9 mouse cellular contexts compared by ENCODE assay signal in the genomic region with DNA sequence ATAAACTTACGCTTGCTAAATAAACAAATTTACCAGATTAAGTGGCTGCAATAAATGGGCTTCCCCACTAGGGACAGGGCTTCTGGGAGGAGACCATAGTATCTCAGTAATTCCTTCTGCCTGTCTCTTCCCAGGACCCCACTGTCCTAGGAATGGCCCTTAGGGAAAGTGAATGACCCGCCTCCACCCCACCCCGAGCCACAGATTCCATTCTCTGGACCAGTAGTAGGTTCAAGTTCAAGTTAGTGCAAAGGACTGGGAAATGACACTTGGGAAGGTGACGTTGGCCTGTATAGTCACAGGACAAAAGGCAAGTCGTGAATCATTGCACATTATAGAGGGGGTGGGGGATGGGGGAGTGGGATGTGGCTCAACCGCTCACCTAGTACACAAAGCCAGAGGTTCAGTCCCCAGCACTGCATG. TPM values are rescaled to one million over a fixed set of nuclear protein-coding genes. Genes with fewer than 3 reads are reported as not detected.
DNase-seq lines count a peak whose midpoint lies in the region; ATAC-seq and TF ChIP-seq lines count a peak whose summit lies in the region.
"Had no signal": no experiment of that assay in that cellular context is flagged by ENCODE, and none has a peak within 500 bp of the region (broad histone marks: within the 10 kb centered on the region; RNA-seq: fewer than 3 reads in every experiment).

No protein-coding gene starts in this region.

- TF ChIP-seq CTCF in left cerebral cortex, adult 2 months (IDR thresholded peaks at IDR 0.05): peak; percentile 31

- H3K27me3 ChIP-seq in hindbrain, embryonic 14.5 days (ENCODE audit: control insufficient read depth, insufficient read depth, low read length): 0 out of 2 replicates have a peak, but pooled peaks cover 4% of the 10 kb centered on the region
- no peaks in the 10 kb centered on the region for H3K27me3 ChIP-seq in megakaryocyte, embryonic 14.5 days (replicated peaks)
- H3K27me3 ChIP-seq: forebrain, embryonic 15.5 days had no signal

- no peak overlapping the region for H3K4me3 ChIP-seq in left cerebral cortex, adult 2 months
- H3K4me3 ChIP-seq in hindbrain, embryonic 14.5 days (replicated peaks; ENCODE audit: low read length): no peak overlapping the region
- peak overlapping the region; percentile 87 for H3K4me3 ChIP-seq in megakaryocyte, embryonic 14.5 days (replicated peaks)
- H3K4me3 ChIP-seq: forebrain, embryonic 15.5 days had no signal

- intact Hi-C loops in left cerebral cortex, adult 2 months (cut with DNase I): no loop called here
- intact Hi-C loops in left cerebral cortex, postnatal 36 days (cut with DNase I): loop anchor here (5.0 kb wide), 1 partner anchor 217 kb away; no protein-coding TSS in a partner anchor

- H3K4me1 ChIP-seq in hindbrain, embryonic 14.5 days (replicated peaks; ENCODE audit: control insufficient read depth, insufficient read depth, low read length): peaks cover 11% of the 10 kb centered on the region
- peaks cover 82% of the 10 kb centered on the region for H3K4me1 ChIP-seq in megakaryocyte, embryonic 14.5 days

- WGBS in hindbrain, embryonic 14.5 days: 37% methylated on average over 6 of the region's 6 CpGs

- no peak overlapping the region for H3K27ac ChIP-seq in left cerebral cortex, adult 2 months
- H3K27ac ChIP-seq in hindbrain, embryonic 14.5 days: no peak overlapping the region
- H3K27ac ChIP-seq: forebrain, embryonic 15.5 days had no signal

- H3K4me2 ChIP-seq in hindbrain, embryonic 14.5 days (replicated peaks): 0 out of 2 replicates have a peak overlapping the region, but pooled peaks have one; percentile 37
- H3K4me2 ChIP-seq: forebrain, embryonic 15.5 days had no signal

- no peaks in the 10 kb centered on the region for H3K36me3 ChIP-seq in hindbrain, embryonic 14.5 days (replicated peaks; ENCODE audit: control insufficient read depth, insufficient read depth)
- no peaks in the 10 kb centered on the region for H3K36me3 ChIP-seq in megakaryocyte, embryonic 14.5 days (replicated peaks; ENCODE audit: low read length)
- H3K36me3 ChIP-seq: forebrain, embryonic 15.5 days had no signal

- DNase-seq in embryo, embryonic 11 days: peak; percentile 42
- DNase-seq in embryo, embryonic 10 days (ENCODE audit: low spot score): no peak
- no peak for DNase-seq in left cerebral cortex, adult 2 months (ENCODE audit: extremely low spot score in 1 of 2, low spot score in 2 of 2)
- DNase-seq in left cerebral cortex, postnatal 36 days (ENCODE audit: low spot score in 2 of 2): no peak
- no peak for DNase-seq in hindbrain, embryonic 14.5 days (ENCODE audit: low spot score)
- no peak for DNase-seq in layer of hippocampus, postnatal 36 days
- DNase-seq in urinary bladder, postnatal 36 days (ENCODE audit: low spot score in 2 of 2): no peak

- no peak for ATAC-seq in hindbrain, embryonic 14.5 days (ENCODE audit: low FRiP score)
- ATAC-seq: forebrain, embryonic 15.5 days had no signal

- no peaks in the 10 kb centered on the region for H3K9me3 ChIP-seq in hindbrain, embryonic 14.5 days (ENCODE audit: control insufficient read depth, low read length)
- H3K9me3 ChIP-seq in megakaryocyte, embryonic 14.5 days: no peaks in the 10 kb centered on the region
- H3K9me3 ChIP-seq: forebrain, embryonic 15.5 days had no signal

- no peak overlapping the region for H3K9ac ChIP-seq in hindbrain, embryonic 14.5 days
- H3K9ac ChIP-seq: forebrain, embryonic 15.5 days had no signal

RNA-seq across cellular contexts. Expression of a gene that starts 15.4 kb away (rescaled TPM):
- 10 to 100 TPM; 87.4 to 91.7 TPM for total RNA-seq in left cerebral cortex, adult 2 months (2021)
- 10 to 100 TPM; 74.7 to 84.4 TPM for total RNA-seq in left cerebral cortex, postnatal 36 days (2021)
- polyA plus RNA-seq in hindbrain, embryonic 14.5 days (2014; fragmentation: Nextera tagmentation; extraction: Ambion mirVana): 13.3 and 13.8 TPM in 2 replicates
- 177 and 233 TPM in 2 replicates for polyA plus RNA-seq in megakaryocyte, embryonic 14.5 days (2012; ENCODE audit: insufficient read depth, low replicate concordance)
- total RNA-seq in layer of hippocampus, postnatal 36 days (2021): 10 to 100 TPM; 87.9 to 90.7 TPM

RNA-seq across cellular contexts. Expression of a gene that starts 19.1 kb away (rescaled TPM):
- 10 to 100 TPM; 63.2 to 71.5 TPM for total RNA-seq in left cerebral cortex, adult 2 months (2021)
- total RNA-seq in left cerebral cortex, postnatal 36 days (2021): 10 to 100 TPM; 61.0 to 63.4 TPM
- 19.6 and 21.9 TPM in 2 replicates for polyA plus RNA-seq in hindbrain, embryonic 14.5 days (2014; fragmentation: Nextera tagmentation; extraction: Ambion mirVana)
- polyA plus RNA-seq in megakaryocyte, embryonic 14.5 days (2012; ENCODE audit: insufficient read depth, low replicate concordance): 7.1 and 9.2 TPM in 2 replicates
- 10 to 100 TPM; 41.7 to 43.9 TPM for total RNA-seq in layer of hippocampus, postnatal 36 days (2021)

RNA-seq across cellular contexts. Expression of a gene that starts 57.6 kb away (rescaled TPM):
- not detected for total RNA-seq in left cerebral cortex, adult 2 months (2021)
- 1 to 10 TPM in 1 of 2 experiments, under 1 TPM in 1; 0.34 to 1.2 TPM for total RNA-seq in left cerebral cortex, postnatal 36 days (2021)
- polyA plus RNA-seq in hindbrain, embryonic 14.5 days (2014; fragmentation: Nextera tagmentation; extraction: Ambion mirVana): not detected in 2 replicates
- polyA plus RNA-seq in megakaryocyte, embryonic 14.5 days (2012; ENCODE audit: insufficient read depth, low replicate concordance): not detected in 2 replicates
- total RNA-seq in layer of hippocampus, postnatal 36 days (2021): not detected
